Comparison of ENCODE assay signal across 9 mouse cellular contexts in the genomic region with DNA sequence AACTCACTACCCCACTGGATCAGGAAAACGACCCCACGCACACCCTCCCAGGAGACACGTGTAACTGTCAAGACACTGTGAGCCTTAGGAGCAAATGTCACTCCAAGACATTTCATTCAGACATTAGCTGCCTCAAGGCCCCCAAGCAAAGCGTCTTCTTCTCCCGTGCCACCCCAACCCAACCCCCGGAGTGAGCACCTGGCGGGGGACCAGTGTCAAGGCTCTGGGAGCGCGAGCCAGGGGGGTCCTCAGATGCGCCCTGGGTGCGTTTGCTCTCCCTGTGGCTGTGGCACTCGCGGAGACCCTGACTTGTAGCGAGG. TPM values are rescaled to one million over a fixed set of nuclear protein-coding genes. Genes with fewer than 3 reads are reported as not detected.
DNase-seq lines count a peak whose midpoint lies in the region; ATAC-seq and TF ChIP-seq lines count a peak whose summit lies in the region.
"Had no signal": no experiment of that assay in that cellular context is flagged by ENCODE, and none has a peak within 500 bp of the region (broad histone marks: within the 10 kb centered on the region; RNA-seq: fewer than 3 reads in every experiment).

No protein-coding gene starts in this region.

- no peak for ATAC-seq in heart, embryonic 11.5 days (replicated peaks; ENCODE audit: insufficient number of reproducible peaks, low FRiP score, low TSS enrichment)
- no peak; the same call in 1 of the 2 replicates for ATAC-seq in forebrain, embryonic 13.5 days
- no peak; the same call in 1 of the 2 replicates for ATAC-seq in limb, embryonic 13.5 days (ENCODE audit: low FRiP score, low read depth)

- TF ChIP-seq POLR2A in olfactory bulb, adult 2 months (IDR thresholded peaks at IDR 0.05; ENCODE audit: insufficient read depth, low read depth, low read length), result no peak

- no peaks in the 10 kb centered on the region for H3K9me3 ChIP-seq in heart, embryonic 11.5 days (replicated peaks; ENCODE audit: control insufficient read depth, low read length)
- H3K9me3 ChIP-seq in E14TG2a.4 (ENCODE audit: low read length), result no peaks in the 10 kb centered on the region
- H3K9me3 ChIP-seq in forebrain, embryonic 13.5 days (replicated peaks), result no peaks in the 10 kb centered on the region
- H3K9me3 ChIP-seq in limb, embryonic 13.5 days, result no peaks in the 10 kb centered on the region

- peaks cover 3% of the 10 kb centered on the region; the same call in 1 of the 2 replicates for H3K4me1 ChIP-seq in heart, embryonic 11.5 days (ENCODE audit: control insufficient read depth, insufficient read depth, low read length)
- H3K4me1 ChIP-seq in E14TG2a.4 (replicated peaks; ENCODE audit: low read depth, low read length), result peaks cover 13% of the 10 kb centered on the region
- peaks cover 20% of the 10 kb centered on the region for H3K4me1 ChIP-seq in forebrain, embryonic 13.5 days
- H3K4me1 ChIP-seq in limb, embryonic 13.5 days, result peaks cover 30% of the 10 kb centered on the region
- H3K4me1 ChIP-seq in olfactory bulb, adult 2 months (ENCODE audit: control insufficient read depth, insufficient read depth, low read length), result peaks cover 12% of the 10 kb centered on the region

- H3K36me3 ChIP-seq in heart, embryonic 11.5 days (ENCODE audit: control insufficient read depth, insufficient read depth, low read length), result no peaks in the 10 kb centered on the region
- no peaks in the 10 kb centered on the region for H3K36me3 ChIP-seq in E14TG2a.4 (ENCODE audit: insufficient read depth, low read length)
- H3K36me3 ChIP-seq in forebrain, embryonic 13.5 days (ENCODE audit: poor library complexity, severe bottlenecking), result no peaks in the 10 kb centered on the region
- H3K36me3 ChIP-seq in limb, embryonic 13.5 days, result no peaks in the 10 kb centered on the region

- no peak for TF ChIP-seq CTCF in E14TG2a.4 (conservative IDR thresholded peaks at IDR 0.05; ENCODE audit: low read length)
- TF ChIP-seq CTCF in olfactory bulb, adult 2 months (IDR thresholded peaks at IDR 0.05; ENCODE audit: insufficient read depth, low read depth, low read length), result 0 out of 2 replicates have a peak, but pooled peaks have one; percentile 6

- no peak overlapping the region for H3K27ac ChIP-seq in heart, embryonic 11.5 days (ENCODE audit: low read depth, low read length)
- H3K27ac ChIP-seq in forebrain, embryonic 13.5 days, result no peak overlapping the region
- H3K27ac ChIP-seq in limb, embryonic 13.5 days, result peak overlapping the region; percentile 56
- no peak overlapping the region for H3K27ac ChIP-seq in olfactory bulb, adult 2 months (ENCODE audit: insufficient read depth, low read depth, low read length)

- under 1% methylated on average over 13 of the region's 14 CpGs for WGBS in heart, embryonic 11.5 days (ENCODE audit: insufficient replicate concordance)
- WGBS in forebrain, embryonic 13.5 days, result 1% methylated on average over 14 of the region's 14 CpGs
- WGBS in limb, embryonic 13.5 days, result 0% methylated on average over 13 of the region's 14 CpGs
- WGBS in olfactory bulb, adult 2 months, result 1% methylated on average over 14 of the region's 14 CpGs

- H3K27me3 ChIP-seq in heart, embryonic 11.5 days (ENCODE audit: control insufficient read depth, insufficient read depth, low read length), result peaks cover 6% of the 10 kb centered on the region; the same call in 1 of the 2 replicates
- peaks cover 58% of the 10 kb centered on the region for H3K27me3 ChIP-seq in E14TG2a.4 (ENCODE audit: insufficient read depth, low read length)
- H3K27me3 ChIP-seq in forebrain, embryonic 13.5 days, result peaks cover 19% of the 10 kb centered on the region
- peaks cover 57% of the 10 kb centered on the region for H3K27me3 ChIP-seq in limb, embryonic 13.5 days

- H3K4me3 ChIP-seq in heart, embryonic 11.5 days (ENCODE audit: low read depth, low read length), result peak overlapping the region; percentile 64
- peak overlapping the region; percentile 84 for H3K4me3 ChIP-seq in E14TG2a.4 (replicated peaks; ENCODE audit: low read length)
- H3K4me3 ChIP-seq in forebrain, embryonic 13.5 days, result peak overlapping the region; percentile 67
- peak overlapping the region; percentile 70 for H3K4me3 ChIP-seq in limb, embryonic 13.5 days
- H3K4me3 ChIP-seq in olfactory bulb, adult 2 months (ENCODE audit: insufficient read depth, low read depth, low read length), result peak overlapping the region; percentile 57

- H3K4me2 ChIP-seq in heart, embryonic 11.5 days, result peak overlapping the region; percentile 98
- H3K4me2 ChIP-seq in forebrain, embryonic 13.5 days, result peak overlapping the region; percentile 94
- H3K4me2 ChIP-seq in limb, embryonic 13.5 days (replicated peaks), result peak overlapping the region; percentile 97

- DNase-seq in heart, adult 8-10 months (ENCODE audit: low spot score), result no peak
- DNase-seq in layer of hippocampus, postnatal 36 days, result no peak
- no peak for DNase-seq in cerebellum, adult 9-11 months

- peak overlapping the region; percentile 77 for H3K9ac ChIP-seq in heart, embryonic 11.5 days (ENCODE audit: low read depth, low read length)
- H3K9ac ChIP-seq in forebrain, embryonic 13.5 days, result peak overlapping the region; percentile 73
- peak overlapping the region; percentile 75 for H3K9ac ChIP-seq in limb, embryonic 13.5 days

RNA-seq across cellular contexts. Expression of gene Adam12, which starts 7.6 kb away (rescaled TPM):
- 5.6 and 8.8 TPM in 2 replicates for polyA plus RNA-seq in heart, embryonic 11.5 days (2014; fragmentation: Nextera tagmentation; extraction: Ambion mirVana)
- total RNA-seq in heart, adult 8-10 months (2022), result under 1 TPM; 0.31 to 0.37 (median 0.34) TPM
- 1.3 and 1.4 TPM in 2 replicates for polyA plus RNA-seq in forebrain, embryonic 13.5 days (2015; fragmentation: Nextera tagmentation; extraction: Ambion mirVana)
- polyA plus RNA-seq in limb, embryonic 13.5 days (2015; fragmentation: Nextera tagmentation; extraction: Ambion mirVana), result 4.9 and 7.3 TPM in 2 replicates
- polyA plus RNA-seq in olfactory bulb, adult 2 months (2012; ENCODE audit: insufficient read depth, insufficient read length, low replicate concordance, missing spikeins), result not detected in 2 replicates
- 1 to 10 TPM; 7.1 TPM for total RNA-seq in layer of hippocampus, postnatal 36 days (2021)
- total RNA-seq: MEL had no signal
